Mouse (Mus musculus): ENCODE data around the gene Orc5. TPM values are rescaled to one million over a fixed set of nuclear protein-coding genes. Genes with fewer than 3 reads are reported as not detected.

Orc5 gene
- polyA plus RNA-seq, 1 experiment from 2014 or later: 39.5 TPM

- H3K9me3 ChIP-seq (ENCODE audit: control insufficient read depth, low read length): no peaks in the 10 kb centered on the region
- H3K27ac ChIP-seq (ENCODE audit: low read depth, low read length): no peak overlapping the region
- H3K9ac ChIP-seq (replicated peaks; ENCODE audit: low read depth, low read length): no peak overlapping the region
- 98% methylated on average over 6 of the region's 6 CpGs for WGBS
- H3K27me3 ChIP-seq (ENCODE audit: control insufficient read depth, insufficient read depth, low read length): no peaks in the 10 kb centered on the region
- H3K4me2 ChIP-seq (ENCODE audit: low read depth, low read length): no peak overlapping the region
- no peak overlapping the region for H3K4me3 ChIP-seq (ENCODE audit: low read depth, low read length)
- H3K36me3 ChIP-seq (ENCODE audit: control insufficient read depth, insufficient read depth, low read length): no peaks in the 10 kb centered on the region
- no peaks in the 10 kb centered on the region for H3K4me1 ChIP-seq (ENCODE audit: control insufficient read depth, insufficient read depth, low read length)
- ATAC-seq (ENCODE audit: low read depth): no peak
Measured at GRCm38 (mm10) chr5:22572881-22573280, 22.7 kb upstream of the Orc5 start.

GRCm38 (mm10) chr5:22572456-22572855, 22.2 kb upstream of the Orc5 start:
- no peak overlapping the region for H3K4me2 ChIP-seq (ENCODE audit: low read depth, low read length)
- H3K27ac ChIP-seq (ENCODE audit: low read depth, low read length): no peak overlapping the region
- no peaks in the 10 kb centered on the region for H3K36me3 ChIP-seq (ENCODE audit: control insufficient read depth, insufficient read depth, low read length)
- 87% methylated on average over 3 of the region's 3 CpGs for WGBS
- no peak overlapping the region for H3K4me3 ChIP-seq (ENCODE audit: low read depth, low read length)
- no peaks in the 10 kb centered on the region for H3K9me3 ChIP-seq (ENCODE audit: control insufficient read depth, low read length)
- no peak overlapping the region for H3K9ac ChIP-seq (replicated peaks; ENCODE audit: low read depth, low read length)
- H3K4me1 ChIP-seq (ENCODE audit: control insufficient read depth, insufficient read depth, low read length): no peaks in the 10 kb centered on the region
- H3K27me3 ChIP-seq (ENCODE audit: control insufficient read depth, insufficient read depth, low read length): no peaks in the 10 kb centered on the region
- ATAC-seq (ENCODE audit: low read depth): no peak

DNA sequence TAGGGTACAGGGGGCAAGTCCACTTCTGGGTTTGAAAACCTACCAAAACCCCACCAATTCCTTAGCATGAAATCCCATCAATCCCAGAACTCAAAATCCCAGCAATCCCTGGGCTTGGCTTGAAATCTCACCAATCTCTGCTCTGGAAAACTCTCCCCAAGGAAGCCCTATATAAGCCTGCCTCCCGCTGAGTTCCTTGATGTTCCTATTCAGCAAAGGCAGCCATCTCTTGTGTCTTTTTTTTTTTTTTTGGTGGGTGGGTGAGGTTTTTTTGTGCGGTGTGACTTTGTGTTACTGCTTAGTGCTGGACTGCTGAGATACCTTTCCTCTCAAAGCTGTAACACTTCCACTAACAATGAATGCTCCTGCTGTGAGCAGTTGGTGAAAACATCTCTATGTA, 15.5 kb upstream of the Orc5 start:
- Histone ChIP-seq H3K4me3 (ENCODE audit: low read depth, low read length) (no peak overlapping the region), H3K4me1 (ENCODE audit: control insufficient read depth, insufficient read depth, low read length) (no peaks in the 10 kb centered on the region), H3K4me2 (ENCODE audit: low read depth, low read length) (no peak overlapping the region), H3K27me3 (ENCODE audit: control insufficient read depth, insufficient read depth, low read length) (no peaks in the 10 kb centered on the region), H3K9me3 (ENCODE audit: control insufficient read depth, low read length) (no peaks in the 10 kb centered on the region), H3K36me3 (ENCODE audit: control insufficient read depth, insufficient read depth, low read length) (no peaks in the 10 kb centered on the region), H3K27ac (ENCODE audit: low read depth, low read length) (no peak overlapping the region), H3K9ac (replicated peaks; ENCODE audit: low read depth, low read length) (no peak overlapping the region)
- 84% methylated on average over 2 of the region's 2 CpGs for WGBS
- no peak for ATAC-seq (ENCODE audit: low read depth)

DNA sequence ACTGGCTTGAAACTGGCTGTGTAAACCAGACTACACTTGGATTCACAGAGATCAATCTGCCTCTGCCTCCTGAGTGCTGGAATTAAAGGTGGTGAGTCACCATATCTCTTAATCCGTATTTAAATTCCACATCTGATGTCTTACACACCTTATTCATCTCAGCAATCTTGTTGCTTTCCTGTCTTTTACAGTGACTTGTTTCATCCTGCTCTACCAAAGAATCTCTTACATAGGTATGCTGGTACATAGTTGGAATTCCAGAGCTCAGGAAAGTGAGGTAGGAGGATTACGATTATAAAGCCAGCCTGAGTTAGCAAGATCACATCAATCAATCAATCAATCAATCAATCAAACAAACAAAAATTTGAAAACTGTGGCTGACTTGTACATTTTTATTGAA, 9.6 kb upstream of the Orc5 start:
- no peaks in the 10 kb centered on the region for H3K9me3 ChIP-seq (ENCODE audit: control insufficient read depth, low read length)
- ATAC-seq (ENCODE audit: low read depth): no peak
- H3K4me2 ChIP-seq (ENCODE audit: low read depth, low read length): no peak overlapping the region
- no peak overlapping the region for H3K27ac ChIP-seq (ENCODE audit: low read depth, low read length)
- no peaks in the 10 kb centered on the region for H3K36me3 ChIP-seq (ENCODE audit: control insufficient read depth, insufficient read depth, low read length)
- 78% methylated on average over 2 of the region's 2 CpGs for WGBS
- H3K4me1 ChIP-seq (ENCODE audit: control insufficient read depth, insufficient read depth, low read length): no peaks in the 10 kb centered on the region
- no peak overlapping the region for H3K9ac ChIP-seq (replicated peaks; ENCODE audit: low read depth, low read length)
- no peak overlapping the region for H3K4me3 ChIP-seq (ENCODE audit: low read depth, low read length)
- no peaks in the 10 kb centered on the region for H3K27me3 ChIP-seq (ENCODE audit: control insufficient read depth, insufficient read depth, low read length)

- Histone ChIP-seq H3K36me3 (ENCODE audit: control insufficient read depth, insufficient read depth, low read length) (no peaks in the 10 kb centered on the region), H3K4me3 (ENCODE audit: low read depth, low read length) (no peak overlapping the region), H3K4me2 (ENCODE audit: low read depth, low read length) (no peak overlapping the region), H3K9me3 (ENCODE audit: control insufficient read depth, low read length) (no peaks in the 10 kb centered on the region), H3K9ac (replicated peaks; ENCODE audit: low read depth, low read length) (no peak overlapping the region), H3K27ac (ENCODE audit: low read depth, low read length) (no peak overlapping the region), H3K27me3 (ENCODE audit: control insufficient read depth, insufficient read depth, low read length) (no peaks in the 10 kb centered on the region), H3K4me1 (ENCODE audit: control insufficient read depth, insufficient read depth, low read length) (no peaks in the 10 kb centered on the region)
- no peak for ATAC-seq (ENCODE audit: low read depth)
- 87% methylated on average over 4 of the region's 4 CpGs for WGBS
Measured at GRCm38 (mm10) chr5:22557491-22558113, 7.4 kb upstream of the Orc5 start.

GRCm38 (mm10) chr5:22556713-22557112, 6.5 kb upstream of the Orc5 start:
- WGBS: 87% methylated on average over 4 of the region's 4 CpGs
- Histone ChIP-seq H3K4me1 (ENCODE audit: control insufficient read depth, insufficient read depth, low read length) (no peaks in the 10 kb centered on the region), H3K4me3 (ENCODE audit: low read depth, low read length) (no peak overlapping the region), H3K9me3 (ENCODE audit: control insufficient read depth, low read length) (no peaks in the 10 kb centered on the region), H3K36me3 (ENCODE audit: control insufficient read depth, insufficient read depth, low read length) (no peaks in the 10 kb centered on the region), H3K27me3 (ENCODE audit: control insufficient read depth, insufficient read depth, low read length) (no peaks in the 10 kb centered on the region), H3K27ac (ENCODE audit: low read depth, low read length) (no peak overlapping the region), H3K4me2 (ENCODE audit: low read depth, low read length) (no peak overlapping the region), H3K9ac (replicated peaks; ENCODE audit: low read depth, low read length) (no peak overlapping the region)
- no peak for ATAC-seq (ENCODE audit: low read depth)

DNA sequence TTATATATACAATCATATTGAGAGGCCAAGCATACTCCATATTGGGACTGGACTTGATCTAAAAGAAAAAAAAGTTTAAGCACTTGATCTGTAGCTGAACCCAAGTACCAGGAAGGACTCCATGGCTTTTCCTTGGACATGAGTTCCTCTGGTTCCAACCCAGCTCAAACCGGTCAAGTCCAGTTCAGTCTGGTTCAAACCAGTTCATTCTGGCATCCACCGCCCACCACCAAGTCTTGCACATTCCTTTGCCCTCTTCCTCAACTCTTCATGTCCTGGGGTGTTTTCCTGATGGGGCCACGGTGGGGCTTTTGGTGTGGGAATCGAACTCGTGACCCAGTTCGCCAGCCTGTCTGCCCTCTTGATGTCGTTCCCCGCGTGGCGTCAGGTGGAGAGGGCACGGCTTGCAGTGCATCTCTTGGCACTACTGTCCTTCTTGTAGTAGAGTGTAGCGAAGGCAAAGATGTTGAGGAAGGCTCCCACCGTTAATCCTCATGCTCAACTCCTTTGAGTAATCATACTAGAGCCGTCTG, 2.1 kb upstream of the Orc5 start:
- no peak for ATAC-seq (ENCODE audit: low read depth)
- no peaks in the 10 kb centered on the region for H3K4me1 ChIP-seq (ENCODE audit: control insufficient read depth, insufficient read depth, low read length)
- H3K36me3 ChIP-seq (ENCODE audit: control insufficient read depth, insufficient read depth, low read length): no peaks in the 10 kb centered on the region
- no peak overlapping the region for H3K4me3 ChIP-seq (ENCODE audit: low read depth, low read length)
- H3K9ac ChIP-seq (replicated peaks; ENCODE audit: low read depth, low read length): no peak overlapping the region
- WGBS: 97% methylated on average over 14 of the region's 14 CpGs
- no peaks in the 10 kb centered on the region for H3K27me3 ChIP-seq (ENCODE audit: control insufficient read depth, insufficient read depth, low read length)
- H3K9me3 ChIP-seq (ENCODE audit: control insufficient read depth, low read length): no peaks in the 10 kb centered on the region
- H3K27ac ChIP-seq (ENCODE audit: low read depth, low read length): no peak overlapping the region
- no peak overlapping the region for H3K4me2 ChIP-seq (ENCODE audit: low read depth, low read length)

GRCm38 (mm10) chr5:22549366-22550032, 730 bp downstream of the Orc5 start:
- Histone ChIP-seq H3K27me3 (ENCODE audit: control insufficient read depth, insufficient read depth, low read length) (no peaks in the 10 kb centered on the region), H3K4me3 (ENCODE audit: low read depth, low read length) (peak overlapping the region; percentile 56), H3K9ac (replicated peaks; ENCODE audit: low read depth, low read length) (peak overlapping the region; percentile 63), H3K9me3 (ENCODE audit: control insufficient read depth, low read length) (no peaks in the 10 kb centered on the region), H3K27ac (ENCODE audit: low read depth, low read length) (peak overlapping the region; percentile 65), H3K4me1 (ENCODE audit: control insufficient read depth, insufficient read depth, low read length) (no peaks in the 10 kb centered on the region), H3K4me2 (ENCODE audit: low read depth, low read length) (peak overlapping the region; percentile 67), H3K36me3 (ENCODE audit: control insufficient read depth, insufficient read depth, low read length) (0 out of 2 replicates have a peak, but pooled peaks cover 2% of the 10 kb centered on the region)
- ATAC-seq (ENCODE audit: low read depth): no peak; the same call in 1 of the 2 replicates
- WGBS: 12% methylated on average over 11 of the region's 11 CpGs

DNA sequence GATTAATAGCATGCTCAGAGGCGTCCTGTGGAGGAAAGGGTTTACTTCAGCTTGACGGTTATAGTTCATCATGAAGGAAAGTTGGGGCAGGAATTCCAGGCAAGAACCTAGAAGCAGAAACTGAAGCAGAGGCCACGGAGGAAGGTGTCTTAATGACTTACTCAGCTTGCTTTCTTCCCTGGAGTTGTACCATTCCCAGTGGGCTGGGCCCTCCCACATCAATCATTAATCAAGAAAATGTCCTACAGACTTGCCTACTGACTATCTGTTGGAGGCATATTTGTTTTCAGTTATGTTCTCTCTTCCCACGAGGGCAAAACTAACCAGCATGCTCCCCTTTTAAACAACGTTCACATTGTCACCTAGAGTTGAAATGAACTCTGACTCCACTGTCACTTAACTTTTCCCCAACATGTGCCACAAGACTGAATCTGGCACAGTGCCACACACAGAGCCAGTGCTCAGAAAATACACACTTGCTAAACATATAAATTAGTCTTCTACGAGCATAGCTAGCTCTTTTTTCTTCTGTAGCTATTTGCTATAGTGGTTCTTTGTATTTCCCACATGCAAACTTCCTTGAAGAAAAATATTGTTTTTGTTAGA, 1.6 kb downstream of the Orc5 start:
- 73% methylated on average over 6 of the region's 6 CpGs for WGBS
- Histone ChIP-seq H3K27me3 (ENCODE audit: control insufficient read depth, insufficient read depth, low read length) (no peaks in the 10 kb centered on the region), H3K4me2 (ENCODE audit: low read depth, low read length) (no peak overlapping the region), H3K4me3 (ENCODE audit: low read depth, low read length) (no peak overlapping the region), H3K9ac (replicated peaks; ENCODE audit: low read depth, low read length) (no peak overlapping the region), H3K4me1 (ENCODE audit: control insufficient read depth, insufficient read depth, low read length) (no peaks in the 10 kb centered on the region), H3K27ac (ENCODE audit: low read depth, low read length) (no peak overlapping the region), H3K36me3 (ENCODE audit: control insufficient read depth, insufficient read depth, low read length) (0 out of 2 replicates have a peak, but pooled peaks cover 2% of the 10 kb centered on the region), H3K9me3 (ENCODE audit: control insufficient read depth, low read length) (no peaks in the 10 kb centered on the region)
- ATAC-seq (ENCODE audit: low read depth): no peak
